Mouse (Mus musculus): ENCODE data around the gene Dhrs4. TPM values are rescaled to one million over a fixed set of nuclear protein-coding genes. Genes with fewer than 3 reads are reported as not detected.
A peak's percentile ranks its signal among the peaks of the same experiment; 100 is the strongest.

Gene Dhrs4
- polyA plus RNA-seq, 1 experiment from 2014 or later = 64.7 TPM

GRCm38 (mm10) chr14:55510125-55510731 lies 31.7 kb downstream of the Dhrs4 start, which contains the start of gene Cpne6:
TSS of gene Cpne6 (plus strand) at chr14:55510445.
- Histone ChIP-seq H3K27ac (replicated peaks) (no peak within 1 kb of the TSS), H3K9ac (peak within 1 kb of the TSS; percentile 17; the same call in 1 of the 2 replicates), H3K4me2 (peak within 1 kb of the TSS; percentile 42), H3K4me1 (peaks cover 13% of the 10 kb centered on the region), H3K27me3 (replicated peaks) (peaks cover 66% of the 10 kb centered on the region), H3K36me3 (no peaks in the 10 kb centered on the region), H3K9me3 (no peaks in the 10 kb centered on the region), H3K4me3 (no peak within 1 kb of the TSS)
- WGBS = 56% methylated on average over 21 of the region's 22 CpGs
- no peak for ATAC-seq (ENCODE audit: extremely low read depth, insufficient number of reproducible peaks, low FRiP score, low TSS enrichment)

- no peaks in the 10 kb centered on the region for H3K9me3 ChIP-seq
- H3K27me3 ChIP-seq (replicated peaks) = peaks cover 74% of the 10 kb centered on the region
- peaks cover 13% of the 10 kb centered on the region for H3K4me1 ChIP-seq
- H3K27ac ChIP-seq (replicated peaks) = no peak overlapping the region
- no peak overlapping the region for H3K4me3 ChIP-seq
- peak overlapping the region; percentile 42 for H3K4me2 ChIP-seq
- H3K9ac ChIP-seq = no peak overlapping the region
- no peaks in the 10 kb centered on the region for H3K36me3 ChIP-seq
- peak; percentile 8; the same call in 1 of the 2 replicates for ATAC-seq (ENCODE audit: extremely low read depth, insufficient number of reproducible peaks, low FRiP score, low TSS enrichment)
- WGBS = 31% methylated on average over 7 of the region's 7 CpGs
Observed at GRCm38 (mm10) chr14:55511037-55511436, 32.5 kb downstream of the Dhrs4 start.

- Histone ChIP-seq H3K36me3 (no peaks in the 10 kb centered on the region), H3K9me3 (no peaks in the 10 kb centered on the region), H3K9ac (no peak overlapping the region), H3K4me3 (no peak overlapping the region), H3K27me3 (replicated peaks) (peaks cover 83% of the 10 kb centered on the region), H3K4me1 (peaks cover 13% of the 10 kb centered on the region), H3K27ac (replicated peaks) (no peak overlapping the region), H3K4me2 (no peak overlapping the region)
- ATAC-seq (ENCODE audit: extremely low read depth, insufficient number of reproducible peaks, low FRiP score, low TSS enrichment) = no peak
- 31% methylated on average over 10 of the region's 10 CpGs for WGBS
Observed at GRCm38 (mm10) chr14:55513927-55514326, 35.4 kb downstream of the Dhrs4 start.

- Histone ChIP-seq H3K4me1 (peaks cover 13% of the 10 kb centered on the region), H3K27me3 (replicated peaks) (peaks cover 89% of the 10 kb centered on the region), H3K9me3 (no peaks in the 10 kb centered on the region), H3K4me3 (no peak overlapping the region), H3K27ac (replicated peaks) (no peak overlapping the region), H3K9ac (no peak overlapping the region), H3K36me3 (no peaks in the 10 kb centered on the region), H3K4me2 (no peak overlapping the region)
- 74% methylated on average over 4 of the region's 4 CpGs for WGBS
- ATAC-seq (ENCODE audit: extremely low read depth, insufficient number of reproducible peaks, low FRiP score, low TSS enrichment) = no peak
Observed at GRCm38 (mm10) chr14:55515846-55516245, 37.3 kb downstream of the Dhrs4 start.

- 51% methylated on average over 2 of the region's 2 CpGs for WGBS
- H3K36me3 ChIP-seq = no peaks in the 10 kb centered on the region
- H3K27ac ChIP-seq (replicated peaks) = no peak overlapping the region
- no peak overlapping the region for H3K4me2 ChIP-seq
- peaks cover 12% of the 10 kb centered on the region for H3K4me1 ChIP-seq
- no peak overlapping the region for H3K9ac ChIP-seq
- no peaks in the 10 kb centered on the region for H3K9me3 ChIP-seq
- peaks cover 93% of the 10 kb centered on the region for H3K27me3 ChIP-seq (replicated peaks)
- no peak for ATAC-seq (ENCODE audit: extremely low read depth, insufficient number of reproducible peaks, low FRiP score, low TSS enrichment)
- H3K4me3 ChIP-seq = no peak overlapping the region
Observed at GRCm38 (mm10) chr14:55518897-55519296, 40.3 kb downstream of the Dhrs4 start.

GRCm38 (mm10) chr14:55519604-55520003 lies 41.0 kb downstream of the Dhrs4 start:
- Histone ChIP-seq H3K4me1 (peaks cover 18% of the 10 kb centered on the region), H3K4me3 (no peak overlapping the region), H3K9ac (no peak overlapping the region), H3K27ac (replicated peaks) (no peak overlapping the region), H3K4me2 (no peak overlapping the region), H3K36me3 (no peaks in the 10 kb centered on the region), H3K9me3 (no peaks in the 10 kb centered on the region), H3K27me3 (replicated peaks) (peaks cover 97% of the 10 kb centered on the region)
- WGBS = 55% methylated on average over 4 of the region's 4 CpGs
- ATAC-seq (ENCODE audit: extremely low read depth, insufficient number of reproducible peaks, low FRiP score, low TSS enrichment) = no peak

GRCm38 (mm10) chr14:55520451-55521361 lies 42.1 kb downstream of the Dhrs4 start:
- peak overlapping the region; percentile 94 for H3K4me2 ChIP-seq
- H3K36me3 ChIP-seq = no peaks in the 10 kb centered on the region
- H3K27me3 ChIP-seq (replicated peaks) = peaks cover 97% of the 10 kb centered on the region
- peak overlapping the region; percentile 78 for H3K9ac ChIP-seq
- H3K9me3 ChIP-seq = no peaks in the 10 kb centered on the region
- peak overlapping the region; percentile 61 for H3K4me3 ChIP-seq
- peaks cover 25% of the 10 kb centered on the region for H3K4me1 ChIP-seq
- no peak overlapping the region for H3K27ac ChIP-seq (replicated peaks)
- WGBS = under 1% methylated on average over 61 of the region's 61 CpGs
- no peak for ATAC-seq (ENCODE audit: extremely low read depth, insufficient number of reproducible peaks, low FRiP score, low TSS enrichment)

GRCm38 (mm10) chr14:55524062-55524461 lies 45.5 kb downstream of the Dhrs4 start:
- no peak overlapping the region for H3K4me3 ChIP-seq
- H3K27ac ChIP-seq (replicated peaks) = no peak overlapping the region
- no peaks in the 10 kb centered on the region for H3K36me3 ChIP-seq
- 37% methylated on average over 4 of the region's 4 CpGs for whole genome bisulfite sequencing
- ATAC-seq (ENCODE audit: extremely low read depth, insufficient number of reproducible peaks, low FRiP score, low TSS enrichment) = no peak
- H3K4me2 ChIP-seq = no peak overlapping the region
- H3K27me3 ChIP-seq (replicated peaks) = peaks cover 75% of the 10 kb centered on the region
- no peak overlapping the region for H3K9ac ChIP-seq
- peaks cover 25% of the 10 kb centered on the region for H3K4me1 ChIP-seq
- no peaks in the 10 kb centered on the region for H3K9me3 ChIP-seq

GRCm38 (mm10) chr14:55524785-55525184 lies 46.2 kb downstream of the Dhrs4 start, which contains the start of gene Nrl:
TSS of gene Nrl (minus strand) at chr14:55524981.
- no peak within 1 kb of the TSS for H3K4me2 ChIP-seq
- peaks cover 75% of the 10 kb centered on the region for H3K27me3 ChIP-seq (replicated peaks)

GRCm38 (mm10) chr14:55526674-55527073 lies 48.1 kb downstream of the Dhrs4 start:
- Histone ChIP-seq H3K9ac (no peak overlapping the region), H3K9me3 (no peaks in the 10 kb centered on the region), H3K27me3 (replicated peaks) (peaks cover 70% of the 10 kb centered on the region), H3K36me3 (no peaks in the 10 kb centered on the region), H3K4me2 (no peak overlapping the region), H3K27ac (replicated peaks) (no peak overlapping the region), H3K4me1 (peaks cover 13% of the 10 kb centered on the region; the same call in 1 of the 2 replicates), H3K4me3 (no peak overlapping the region)
- WGBS = 66% methylated on average over 2 of the region's 2 CpGs
- ATAC-seq (ENCODE audit: extremely low read depth, insufficient number of reproducible peaks, low FRiP score, low TSS enrichment) = no peak

More at GRCm38 (mm10) chr14:55524785-55525184, 46.2 kb downstream of the Dhrs4 start, which contains the start of gene Nrl:
- H3K4me3 ChIP-seq = no peak within 1 kb of the TSS
- H3K4me1 ChIP-seq = peaks cover 25% of the 10 kb centered on the region
- H3K27ac ChIP-seq (replicated peaks) = no peak within 1 kb of the TSS
- ATAC-seq (ENCODE audit: extremely low read depth, insufficient number of reproducible peaks, low FRiP score, low TSS enrichment) = no peak
- H3K9me3 ChIP-seq = no peaks in the 10 kb centered on the region
- H3K36me3 ChIP-seq = no peaks in the 10 kb centered on the region
- WGBS = 13% methylated on average over 8 of the region's 8 CpGs
- no peak within 1 kb of the TSS for H3K9ac ChIP-seq

GRCm38 (mm10) chr14:55527940-55528339 lies 49.4 kb downstream of the Dhrs4 start:
- Histone ChIP-seq H3K4me2 (no peak overlapping the region), H3K4me1 (peaks cover 13% of the 10 kb centered on the region; the same call in 1 of the 2 replicates), H3K4me3 (no peak overlapping the region), H3K27ac (replicated peaks) (no peak overlapping the region), H3K9ac (no peak overlapping the region), H3K36me3 (no peaks in the 10 kb centered on the region), H3K27me3 (replicated peaks) (peaks cover 58% of the 10 kb centered on the region), H3K9me3 (no peaks in the 10 kb centered on the region)
- 22% methylated on average over 3 of the region's 3 CpGs for WGBS
- no peak for ATAC-seq (ENCODE audit: extremely low read depth, insufficient number of reproducible peaks, low FRiP score, low TSS enrichment)

All from heart, embryonic 13.5 days (tissue).